Mouse (Mus musculus) intestine, postnatal 0 days (tissue): ENCODE data around the gene Bpifa3. TPM values are rescaled to one million over a fixed set of nuclear protein-coding genes. Genes with fewer than 3 reads are reported as not detected.

Source experiments
- ATAC-seq: fragments of 200-750 bp; cut with Nextera tagmentation; 2 replicates; pipeline ENCODE4 v1.8.0; 2017; ENCODE audit warnings: mild to moderate bottlenecking, moderate TSS enrichment, moderate library complexity
- H3K27ac ChIP-seq: fragments of 300-500 bp; sonication (generic); 2 replicates; pipeline ENCODE4 v1.5.1; 2014; ENCODE audit warnings: mild to moderate bottlenecking, low read depth, low read length, moderate library complexity
- H3K27me3 ChIP-seq: fragments of 300-500 bp; sonication (generic); replicated peaks from 2 replicates; pipeline ENCODE4 v1.6.1; 2014; ENCODE audit warnings: low read length, mixed read lengths; ENCODE audit not compliant: control insufficient read depth, insufficient read depth
- H3K36me3 ChIP-seq: fragments of 300-500 bp; sonication (generic); 2 replicates; pipeline ENCODE4 v1.6.1; 2014; ENCODE audit warnings: mild to moderate bottlenecking, moderate library complexity; ENCODE audit not compliant: control insufficient read depth, insufficient read depth
- H3K4me1 ChIP-seq: fragments of 300-500 bp; sonication (generic); replicated peaks from 2 replicates; pipeline ENCODE4 v1.6.1; 2014; ENCODE audit warnings: antibody characterized with exemption, low read length, mixed read lengths; ENCODE audit not compliant: control insufficient read depth, insufficient read depth
- H3K4me2 ChIP-seq: fragments of 300-500 bp; sonication (generic); replicated peaks from 2 replicates; pipeline ENCODE4 v1.6.1; 2014; ENCODE audit warnings: low read depth, mild to moderate bottlenecking, moderate library complexity
- H3K4me3 ChIP-seq: fragments of 300-500 bp; sonication (generic); 2 replicates; pipeline ENCODE4 v1.5.1; 2014; ENCODE audit warnings: low read depth, low read length
- H3K9ac ChIP-seq: fragments of 300-500 bp; sonication (generic); 2 replicates; pipeline ENCODE4 v1.6.1; 2014; ENCODE audit warnings: mild to moderate bottlenecking, low read depth, low read length
- H3K9me3 ChIP-seq: fragments of 300-500 bp; sonication (generic); 2 replicates; pipeline ENCODE4 v1.6.1; 2016; ENCODE audit warnings: mixed run types; ENCODE audit not compliant: control insufficient read depth
- CTCF ChIP-seq: sonication (generic); IDR thresholded peaks from 2 replicates; pipeline ENCODE4 v1.5.1; 2016; ENCODE audit warnings: low read depth, mild to moderate bottlenecking, control low read depth, antibody characterized with exemption, moderate library complexity
- WGBS: fragments of 180-500 bp; shearing (Covaris S2); extraction: QIAGEN DNeasy Blood & Tissue Kit; methylation state at CpG from one replicate; pipeline ENCODE4 v1.1.7; 2014; 5-methylcytosine and 5-hydroxymethylcytosine counted together
- polyA plus RNA-seq: library from polyadenylated mRNA; unstranded; fragments of >200 nt; fragmentation: Nextera tagmentation; extraction: Ambion mirVana; gene quantifications from 2 replicates; pipeline ENCODE4 v1.2.1, GENCODE M21; 2015

The Bpifa3 gene
- polyA plus RNA-seq, 1 experiment from 2014 or later, result not detected

- Histone ChIP-seq H3K9ac (no peak overlapping the region), H3K4me1 (no peaks in the 10 kb centered on the region), H3K27ac (no peak overlapping the region), H3K4me2 (no peak overlapping the region), H3K9me3 (no peaks in the 10 kb centered on the region), H3K36me3 (no peaks in the 10 kb centered on the region), H3K27me3 (no peaks in the 10 kb centered on the region), H3K4me3 (no peak overlapping the region)
- WGBS, result 76% methylated on average over 6 of the region's 6 CpGs
- ATAC-seq, result no peak
- no peak for TF ChIP-seq CTCF
Observed at GRCm38 (mm10) chr2:154185319-154185718, 55.2 kb downstream of the Bpifa3 start.

- Histone ChIP-seq H3K4me2 (no peak overlapping the region), H3K4me1 (no peaks in the 10 kb centered on the region), H3K9me3 (no peaks in the 10 kb centered on the region), H3K4me3 (no peak overlapping the region), H3K36me3 (no peaks in the 10 kb centered on the region), H3K9ac (no peak overlapping the region), H3K27me3 (no peaks in the 10 kb centered on the region), H3K27ac (no peak overlapping the region)
- no peak for ATAC-seq
- WGBS, result 81% methylated on average over 3 of the region's 3 CpGs
- TF ChIP-seq CTCF, result no peak
Observed at GRCm38 (mm10) chr2:154185748-154186147, 55.6 kb downstream of the Bpifa3 start.

- peak; percentile 61 for TF ChIP-seq CTCF
- Histone ChIP-seq H3K4me1 (no peaks in the 10 kb centered on the region), H3K9me3 (no peaks in the 10 kb centered on the region), H3K9ac (no peak overlapping the region), H3K27ac (no peak overlapping the region), H3K4me2 (no peak overlapping the region), H3K36me3 (no peaks in the 10 kb centered on the region), H3K4me3 (no peak overlapping the region), H3K27me3 (no peaks in the 10 kb centered on the region)
- 32% methylated on average over 5 of the region's 5 CpGs for WGBS
- ATAC-seq, result no peak
Observed at GRCm38 (mm10) chr2:154187468-154187867, 57.3 kb downstream of the Bpifa3 start.

Other genes starting within 250 kb of the Bpifa3 start
- not detected in 2 replicates for gene Bpifb6, start 229.9 kb upstream of the Bpifa3 start, polyA plus RNA-seq
- gene Bpifb3, start 212.1 kb upstream of the Bpifa3 start, polyA plus RNA-seq, result not detected in 2 replicates
- gene Bpifb4, start 192.1 kb upstream of the Bpifa3 start, polyA plus RNA-seq, result not detected in 2 replicates
- gene Bpifa6, start 155.4 kb upstream of the Bpifa3 start, polyA plus RNA-seq, result not detected in 2 replicates
- not detected in 2 replicates for gene Bpifa2, start 122.1 kb upstream of the Bpifa3 start, polyA plus RNA-seq
- not detected in 2 replicates for gene Bpifa1, start 12.5 kb downstream of the Bpifa3 start, polyA plus RNA-seq
- gene Bpifa5, start 32.3 kb downstream of the Bpifa3 start, polyA plus RNA-seq, result not detected in 2 replicates
- gene Bpifb1, start 60.5 kb downstream of the Bpifa3 start, polyA plus RNA-seq, result 3.7 and 29.4 TPM in 2 replicates
- 0.07 and 0.09 TPM in 2 replicates for gene Bpifb5, start 93.4 kb downstream of the Bpifa3 start, polyA plus RNA-seq
- gene Bpifb9a, start 127.5 kb downstream of the Bpifa3 start, polyA plus RNA-seq, result not detected in 2 replicates
- not detected in 2 replicates for gene Bpifb9b, start 176.9 kb downstream of the Bpifa3 start, polyA plus RNA-seq
- gene Cdk5rap1, start 242.7 kb downstream of the Bpifa3 start, polyA plus RNA-seq, result 4.3 and 13.9 TPM in 2 replicates